Mouse (Mus musculus) bone marrow, adult 2 months (tissue): ENCODE data around the gene Kctd17. TPM values are rescaled to one million over a fixed set of nuclear protein-coding genes. Genes with fewer than 3 reads are reported as not detected.

Experiments used
- H3K27ac ChIP-seq: fragments of 200-500 bp; 2 replicates; pipeline ENCODE4 v1.5.1; 2012; ENCODE audit warnings: low read depth, mild to moderate bottlenecking, control low read depth, inconsistent platforms, low read length; ENCODE audit not compliant: control insufficient read depth, poor library complexity, insufficient read depth
- H3K4me1 ChIP-seq: fragments of 200-500 bp; 2 replicates; pipeline ENCODE4 v1.6.1; 2011; ENCODE audit warnings: low read length; ENCODE audit not compliant: control insufficient read depth, insufficient read depth
- H3K4me3 ChIP-seq: fragments of 200-500 bp; replicated peaks from 2 replicates; pipeline ENCODE3; 2011; ENCODE audit warnings: mild to moderate bottlenecking, low read depth, low read length, control low read depth; ENCODE audit not compliant: control insufficient read depth
- CTCF ChIP-seq: fragments of 200-500 bp; IDR thresholded peaks from 2 replicates; pipeline ENCODE4 v1.5.1; 2011; ENCODE audit warnings: low read length, control low read depth; ENCODE audit not compliant: control insufficient read depth, insufficient read depth
- POLR2A ChIP-seq: fragments of 200-500 bp; IDR thresholded peaks from 2 replicates; pipeline ENCODE4 v1.6.1; 2011; ENCODE audit warnings: low read depth, mild to moderate bottlenecking, control low read depth, low read length, borderline replicate concordance; ENCODE audit not compliant: control insufficient read depth
- WGBS: fragments of 180-500 bp; shearing (Covaris S2); methylation state at CpG from one replicate; pipeline ENCODE4 v1.1.7; 2018; 5-methylcytosine and 5-hydroxymethylcytosine counted together
- polyA plus RNA-seq: library from polyadenylated mRNA; stranded (reverse); fragments of >200 nt; gene quantifications from 2 replicates; pipeline ENCODE4 v1.2.4, GENCODE M21; 2011; ENCODE audit warnings: low replicate concordance; ENCODE audit not compliant: missing spikeins, insufficient read depth, insufficient read length

Kctd17 gene
- polyA plus RNA-seq, 1 experiment, result 14.7 TPM

DNA sequence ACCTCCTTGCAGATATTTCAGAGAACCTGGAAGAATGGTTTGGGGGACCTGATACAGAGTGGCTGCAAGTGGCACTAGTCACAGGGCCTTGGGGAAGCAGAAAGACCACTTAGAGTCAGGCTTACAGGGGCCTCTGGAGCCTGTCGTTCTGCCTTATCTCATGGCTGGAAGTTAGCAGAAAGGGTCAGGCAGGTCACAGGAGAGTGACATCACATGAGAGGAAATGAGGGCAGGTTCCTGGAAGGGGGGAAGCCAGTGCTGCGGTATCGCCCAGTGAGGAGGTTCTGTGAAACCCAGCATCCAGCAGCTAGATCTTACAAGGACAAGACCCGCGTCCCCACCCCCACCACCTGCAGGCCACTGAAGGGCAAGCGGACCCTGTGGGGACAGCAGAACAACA, 20.8 kb downstream of the Kctd17 start:
- H3K27ac ChIP-seq, result no peak overlapping the region
- WGBS, result 40% methylated on average over 6 of the region's 6 CpGs
- H3K4me1 ChIP-seq, result no peaks in the 10 kb centered on the region; the same call in 1 of the 2 replicates
- no peak overlapping the region for H3K4me3 ChIP-seq
- no peak for TF ChIP-seq CTCF
- no peak for TF ChIP-seq POLR2A

DNA sequence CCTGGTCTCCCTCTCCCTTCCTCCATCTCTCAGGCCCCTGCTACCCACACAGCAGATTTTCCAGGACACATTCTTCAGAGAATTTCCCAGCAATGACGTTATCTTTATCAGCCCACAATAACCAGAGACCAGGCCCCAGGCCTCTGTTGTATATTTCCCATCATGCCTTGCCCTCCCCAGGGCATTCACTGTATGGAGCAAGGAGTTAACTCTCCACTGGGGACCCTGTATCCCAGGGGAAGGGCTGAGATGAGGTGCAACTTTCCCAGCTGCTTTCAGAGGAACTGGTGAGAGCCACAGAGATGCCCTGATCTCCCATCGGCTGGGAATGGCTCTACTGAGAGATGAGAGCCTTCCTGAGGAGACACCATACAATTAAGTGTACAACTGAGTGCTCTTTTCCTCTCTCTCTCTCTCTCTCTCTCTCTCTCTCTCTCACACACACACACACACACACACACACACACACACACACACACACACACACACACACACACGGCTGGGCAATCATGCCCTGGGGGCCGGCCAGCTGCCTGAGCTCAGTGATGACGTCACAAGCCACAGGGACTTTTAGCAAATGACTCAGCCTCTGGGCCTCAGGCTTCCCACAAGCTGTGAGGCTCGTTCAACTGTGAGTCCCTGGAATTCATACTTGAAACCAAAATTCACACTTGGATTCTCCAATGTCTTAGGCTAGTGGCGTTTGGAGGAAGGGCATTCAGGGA, 21.5 kb downstream of the Kctd17 start:
- no peak overlapping the region for H3K4me3 ChIP-seq
- no peaks in the 10 kb centered on the region; the same call in 1 of the 2 replicates for H3K4me1 ChIP-seq
- 11% methylated on average over 7 of the region's 7 CpGs for WGBS
- no peak overlapping the region for H3K27ac ChIP-seq
- TF ChIP-seq CTCF, result no peak

DNA sequence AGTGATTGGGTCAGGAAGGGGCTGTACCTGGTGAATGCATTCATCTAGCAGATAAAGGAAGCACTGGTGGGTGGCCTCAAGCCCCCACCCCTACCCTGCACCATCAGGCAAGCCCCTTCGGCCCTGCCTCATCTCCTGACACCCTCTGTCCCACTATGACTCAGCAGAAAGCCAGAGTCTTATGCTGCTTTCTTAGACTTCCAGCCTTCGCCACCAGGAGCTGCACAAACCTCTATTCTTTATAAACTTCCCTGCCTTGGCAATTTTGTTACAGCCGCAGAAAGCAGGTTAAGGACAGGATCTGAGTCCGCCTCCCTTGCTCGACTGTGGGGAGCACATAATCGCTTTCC, 22.0 kb downstream of the Kctd17 start:
- no peak for TF ChIP-seq POLR2A
- no peak for TF ChIP-seq CTCF
- 62% methylated on average over 6 of the region's 6 CpGs for WGBS
- no peaks in the 10 kb centered on the region; the same call in 1 of the 2 replicates for H3K4me1 ChIP-seq
- no peak overlapping the region for H3K4me3 ChIP-seq
- no peak overlapping the region for H3K27ac ChIP-seq

DNA sequence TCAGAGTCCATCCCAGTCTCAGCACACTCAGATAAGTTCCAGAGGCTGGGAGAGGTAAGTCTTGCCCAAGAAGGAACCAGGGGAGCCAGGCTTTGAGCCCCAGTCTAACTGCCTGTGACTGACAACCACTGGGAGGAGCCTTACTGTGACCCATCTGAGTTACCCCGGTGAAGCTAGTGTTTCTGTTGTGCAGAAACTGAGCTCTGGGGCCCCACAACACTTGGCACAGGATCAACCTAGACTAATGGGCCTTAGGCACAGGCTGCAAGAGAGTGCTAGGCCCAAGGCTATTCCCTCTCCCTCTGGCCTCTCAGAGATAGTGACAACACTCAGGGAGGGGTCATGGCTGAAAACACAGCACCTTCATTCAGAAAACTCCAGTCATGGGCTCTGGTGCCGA, 22.8 kb downstream of the Kctd17 start:
- no peaks in the 10 kb centered on the region; the same call in 1 of the 2 replicates for H3K4me1 ChIP-seq
- TF ChIP-seq POLR2A (no peak), CTCF (no peak)
- H3K4me3 ChIP-seq, result no peak overlapping the region
- no peak overlapping the region; the same call in 1 of the 2 replicates for H3K27ac ChIP-seq
- 37% methylated on average over 2 of the region's 2 CpGs for WGBS

DNA sequence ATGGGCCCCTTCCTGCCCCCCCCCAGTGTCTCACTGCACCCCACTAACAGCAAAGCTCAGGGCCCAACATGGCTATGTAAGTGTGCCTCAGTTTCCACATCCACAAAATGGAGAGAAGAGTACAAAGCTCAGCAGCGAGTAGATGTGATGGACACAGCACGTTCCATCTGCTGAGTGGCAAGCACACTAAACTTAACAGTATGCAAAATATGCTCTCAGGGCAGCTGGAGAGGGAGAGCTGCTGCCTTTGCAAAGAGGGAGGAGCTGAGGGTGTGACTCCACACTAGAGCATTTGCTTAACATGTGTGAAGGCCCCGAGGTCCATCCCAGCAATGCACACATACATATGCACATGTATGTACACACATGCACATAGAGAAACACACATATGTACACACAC, 24.6 kb downstream of the Kctd17 start:
- Histone ChIP-seq H3K27ac (no peak overlapping the region), H3K4me1 (no peaks in the 10 kb centered on the region; the same call in 1 of the 2 replicates), H3K4me3 (no peak overlapping the region)
- TF ChIP-seq CTCF (no peak), POLR2A (no peak)
- 83% methylated on average over 3 of the region's 3 CpGs for WGBS

DNA sequence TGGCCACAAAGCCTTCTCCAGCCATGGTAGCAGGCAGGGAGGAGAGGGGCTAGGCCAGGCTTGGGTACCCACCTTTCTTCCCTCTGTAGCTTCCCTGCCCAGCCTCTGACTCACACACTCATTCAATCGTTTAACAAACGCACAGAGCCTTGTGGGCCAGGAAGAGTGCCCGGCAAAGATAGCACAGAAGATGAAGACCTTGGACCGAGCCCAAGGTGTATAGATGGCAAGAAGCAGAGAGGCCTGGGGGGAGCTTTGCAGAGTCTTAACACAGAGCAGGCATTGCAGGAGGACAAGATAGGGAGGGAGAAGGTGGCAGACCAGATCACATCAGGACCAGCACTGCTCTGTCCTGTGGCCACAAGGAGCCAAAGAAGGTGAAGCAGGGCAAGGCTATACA, 26.8 kb downstream of the Kctd17 start:
- H3K4me3 ChIP-seq, result no peak overlapping the region
- TF ChIP-seq POLR2A (no peak), CTCF (no peak)
- H3K4me1 ChIP-seq, result no peaks in the 10 kb centered on the region; the same call in 1 of the 2 replicates
- 42% methylated on average over 4 of the region's 4 CpGs for WGBS
- H3K27ac ChIP-seq, result no peak overlapping the region

DNA sequence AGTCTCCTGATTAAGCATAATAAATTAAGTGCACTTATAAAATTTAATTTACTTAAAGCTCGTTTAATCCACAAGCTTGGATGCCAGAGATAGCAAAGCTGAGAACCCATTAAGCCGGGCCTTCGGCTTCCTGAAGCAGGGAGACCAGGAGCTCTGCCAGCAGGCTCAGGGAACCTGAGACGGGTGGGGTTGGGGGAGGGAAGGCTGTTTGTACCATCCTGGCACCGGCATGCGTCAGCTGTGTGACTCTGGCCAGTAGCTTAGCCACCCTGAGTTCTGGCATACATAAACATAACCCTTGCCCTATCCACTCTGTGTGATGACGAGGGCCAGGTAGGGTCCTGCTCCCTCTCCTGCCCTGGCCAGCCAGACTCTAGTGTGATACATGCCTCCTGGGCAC, 27.7 kb downstream of the Kctd17 start:
- Histone ChIP-seq H3K4me3 (no peak overlapping the region), H3K27ac (no peak overlapping the region), H3K4me1 (no peaks in the 10 kb centered on the region; the same call in 1 of the 2 replicates)
- 80% methylated on average over 7 of the region's 7 CpGs for WGBS
- no peak for TF ChIP-seq POLR2A
- no peak for TF ChIP-seq CTCF

DNA sequence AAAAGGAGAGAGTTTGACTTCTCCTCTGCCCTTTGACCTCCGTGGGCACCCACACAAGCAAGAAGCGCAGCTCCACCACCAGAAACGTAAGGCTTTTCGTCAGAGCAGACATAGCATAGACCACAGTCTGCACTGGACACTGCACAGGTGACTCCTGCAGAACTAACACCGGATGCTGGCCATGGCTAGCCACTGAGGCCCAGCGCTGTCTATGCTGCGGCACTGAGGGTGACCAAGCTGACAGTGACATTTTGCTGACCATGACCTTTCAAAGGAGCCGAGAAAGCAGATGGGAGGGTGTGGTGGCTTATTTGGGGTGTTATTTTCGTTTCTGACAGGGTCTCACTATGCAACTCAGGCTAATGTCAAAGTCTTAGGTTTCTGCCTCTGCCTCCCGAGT, 28.8 kb downstream of the Kctd17 start:
- no peaks in the 10 kb centered on the region; the same call in 1 of the 2 replicates for H3K4me1 ChIP-seq
- 71% methylated on average over 10 of the region's 10 CpGs for WGBS
- no peak overlapping the region for H3K4me3 ChIP-seq
- H3K27ac ChIP-seq, result no peak overlapping the region
- TF ChIP-seq POLR2A (no peak), CTCF (no peak)

DNA sequence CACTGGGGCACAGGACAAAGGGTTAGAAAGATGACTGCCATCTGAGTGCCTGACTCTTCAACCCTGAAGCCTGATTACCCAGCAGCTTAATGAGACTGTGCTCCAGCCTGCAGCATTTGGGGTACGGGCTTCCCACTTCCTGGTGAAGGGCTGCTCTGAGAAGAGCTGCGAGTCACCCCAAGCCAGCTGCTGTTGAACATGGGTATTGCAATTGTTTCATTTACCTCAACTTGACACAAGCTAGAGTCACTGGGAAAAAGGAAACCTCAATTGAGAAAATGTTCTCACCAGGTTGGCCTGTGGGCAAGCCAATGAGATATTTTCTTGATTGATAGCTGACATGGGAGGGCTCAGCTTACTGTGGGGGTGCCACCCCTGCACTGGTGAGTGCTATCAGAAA, 34.6 kb downstream of the Kctd17 start:
- Histone ChIP-seq H3K4me1 (no peaks in the 10 kb centered on the region), H3K27ac (no peak overlapping the region), H3K4me3 (no peak overlapping the region)
- no peak for TF ChIP-seq POLR2A
- no peak for TF ChIP-seq CTCF
- 2% methylated on average over 2 of the region's 2 CpGs for WGBS
